Mouse (Mus musculus): ENCODE measurements around the gene Inf2. TPM values are rescaled to one million over a fixed set of nuclear protein-coding genes. Genes with fewer than 3 reads are reported as not detected.

Inf2 gene
- polyA plus RNA-seq (2012; rRNA removed) = 26.3 and 26.8 TPM in 2 replicates

GRCm38 (mm10) chr12:112588426-112589256, at the start of gene Inf2:
Inf2 (plus strand) TSS chr12:112588784.
- H3K4me1 ChIP-seq (replicated peaks; ENCODE audit: control insufficient read depth, insufficient read depth, low read length) = peaks cover 38% of the 10 kb centered on the region
- no peak for TF ChIP-seq POLR2A (IDR thresholded peaks at IDR 0.05; ENCODE audit: control insufficient read depth, extremely low read depth, insufficient read depth, low read length, poor library complexity)
- no peaks in the 10 kb centered on the region for H3K36me3 ChIP-seq (ENCODE audit: control insufficient read depth, insufficient read depth, low read length)
- H3K27ac ChIP-seq (ENCODE audit: control insufficient read depth, insufficient read depth, low read length) = no peak within 1 kb of the TSS
- DNase-seq = peak; percentile 83
- no peaks in the 10 kb centered on the region for H3K27me3 ChIP-seq (ENCODE audit: control insufficient read depth, insufficient read depth, low read length)
- WGBS = under 1% methylated on average over 56 of the region's 60 CpGs
- peak within 1 kb of the TSS; percentile 83 for H3K4me3 ChIP-seq (ENCODE audit: control insufficient read depth, insufficient read depth, low read length)

- Histone ChIP-seq H3K27me3 (ENCODE audit: control insufficient read depth, insufficient read depth, low read length) (no peaks in the 10 kb centered on the region), H3K4me1 (replicated peaks; ENCODE audit: control insufficient read depth, insufficient read depth, low read length) (no peaks in the 10 kb centered on the region), H3K36me3 (ENCODE audit: control insufficient read depth, insufficient read depth, low read length) (no peaks in the 10 kb centered on the region), H3K27ac (ENCODE audit: control insufficient read depth, insufficient read depth, low read length) (no peak overlapping the region), H3K4me3 (ENCODE audit: control insufficient read depth, insufficient read depth, low read length) (no peak overlapping the region)
- TF ChIP-seq POLR2A (IDR thresholded peaks at IDR 0.05; ENCODE audit: control insufficient read depth, extremely low read depth, insufficient read depth, low read length, poor library complexity) (no peak), CTCF (IDR thresholded peaks at IDR 0.05; ENCODE audit: borderline replicate concordance, control insufficient read depth, extremely low read depth, insufficient read depth, low read length, poor library complexity) (no peak)
- 86% methylated on average over 7 of the region's 7 CpGs for WGBS
- DNase-seq = no peak
Measured at GRCm38 (mm10) chr12:112539466-112539965, 49.1 kb upstream of the Inf2 start.

GRCm38 (mm10) chr12:112540321-112540720, 48.3 kb upstream of the Inf2 start:
- no peaks in the 10 kb centered on the region for H3K27me3 ChIP-seq (ENCODE audit: control insufficient read depth, insufficient read depth, low read length)
- H3K4me1 ChIP-seq (replicated peaks; ENCODE audit: control insufficient read depth, insufficient read depth, low read length) = no peaks in the 10 kb centered on the region
- WGBS = 94% methylated on average over 12 of the region's 12 CpGs
- no peak for DNase-seq
- no peaks in the 10 kb centered on the region for H3K36me3 ChIP-seq (ENCODE audit: control insufficient read depth, insufficient read depth, low read length)
- H3K4me3 ChIP-seq (ENCODE audit: control insufficient read depth, insufficient read depth, low read length) = no peak overlapping the region
- no peak overlapping the region for H3K27ac ChIP-seq (ENCODE audit: control insufficient read depth, insufficient read depth, low read length)
- TF ChIP-seq CTCF (IDR thresholded peaks at IDR 0.05; ENCODE audit: borderline replicate concordance, control insufficient read depth, extremely low read depth, insufficient read depth, low read length, poor library complexity) = no peak
- TF ChIP-seq POLR2A (IDR thresholded peaks at IDR 0.05; ENCODE audit: control insufficient read depth, extremely low read depth, insufficient read depth, low read length, poor library complexity) = no peak

GRCm38 (mm10) chr12:112541483-112542091, 47.0 kb upstream of the Inf2 start:
- no peaks in the 10 kb centered on the region for H3K36me3 ChIP-seq (ENCODE audit: control insufficient read depth, insufficient read depth, low read length)
- no peaks in the 10 kb centered on the region for H3K4me1 ChIP-seq (replicated peaks; ENCODE audit: control insufficient read depth, insufficient read depth, low read length)
- TF ChIP-seq CTCF (IDR thresholded peaks at IDR 0.05; ENCODE audit: borderline replicate concordance, control insufficient read depth, extremely low read depth, insufficient read depth, low read length, poor library complexity) (no peak), POLR2A (IDR thresholded peaks at IDR 0.05; ENCODE audit: control insufficient read depth, extremely low read depth, insufficient read depth, low read length, poor library complexity) (no peak)
- no peaks in the 10 kb centered on the region for H3K27me3 ChIP-seq (ENCODE audit: control insufficient read depth, insufficient read depth, low read length)
- no peak overlapping the region for H3K4me3 ChIP-seq (ENCODE audit: control insufficient read depth, insufficient read depth, low read length)
- DNase-seq = no peak
- 84% methylated on average over 8 of the region's 8 CpGs for WGBS
- no peak overlapping the region for H3K27ac ChIP-seq (ENCODE audit: control insufficient read depth, insufficient read depth, low read length)

- Histone ChIP-seq H3K27me3 (ENCODE audit: control insufficient read depth, insufficient read depth, low read length) (no peaks in the 10 kb centered on the region), H3K36me3 (ENCODE audit: control insufficient read depth, insufficient read depth, low read length) (no peaks in the 10 kb centered on the region), H3K4me1 (replicated peaks; ENCODE audit: control insufficient read depth, insufficient read depth, low read length) (no peaks in the 10 kb centered on the region), H3K4me3 (ENCODE audit: control insufficient read depth, insufficient read depth, low read length) (no peak overlapping the region), H3K27ac (ENCODE audit: control insufficient read depth, insufficient read depth, low read length) (no peak overlapping the region)
- no peak for DNase-seq
- WGBS = 80% methylated on average over 13 of the region's 13 CpGs
- no peak for TF ChIP-seq CTCF (IDR thresholded peaks at IDR 0.05; ENCODE audit: borderline replicate concordance, control insufficient read depth, extremely low read depth, insufficient read depth, low read length, poor library complexity)
- TF ChIP-seq POLR2A (IDR thresholded peaks at IDR 0.05; ENCODE audit: control insufficient read depth, extremely low read depth, insufficient read depth, low read length, poor library complexity) = no peak
Measured at GRCm38 (mm10) chr12:112542257-112542919, 46.2 kb upstream of the Inf2 start.

- H3K4me1 ChIP-seq (replicated peaks; ENCODE audit: control insufficient read depth, insufficient read depth, low read length) = no peaks in the 10 kb centered on the region
- DNase-seq = peak; percentile 75
- WGBS = 18% methylated on average over 11 of the region's 11 CpGs
- H3K27ac ChIP-seq (ENCODE audit: control insufficient read depth, insufficient read depth, low read length) = no peak overlapping the region
- H3K4me3 ChIP-seq (ENCODE audit: control insufficient read depth, insufficient read depth, low read length) = no peak overlapping the region
- H3K27me3 ChIP-seq (ENCODE audit: control insufficient read depth, insufficient read depth, low read length) = no peaks in the 10 kb centered on the region
- H3K36me3 ChIP-seq (ENCODE audit: control insufficient read depth, insufficient read depth, low read length) = no peaks in the 10 kb centered on the region
- TF ChIP-seq CTCF (IDR thresholded peaks at IDR 0.05; ENCODE audit: borderline replicate concordance, control insufficient read depth, extremely low read depth, insufficient read depth, low read length, poor library complexity) = peak; percentile 95
- TF ChIP-seq POLR2A (IDR thresholded peaks at IDR 0.05; ENCODE audit: control insufficient read depth, extremely low read depth, insufficient read depth, low read length, poor library complexity) = no peak
Measured at GRCm38 (mm10) chr12:112542920-112543300, 45.7 kb upstream of the Inf2 start.

Measured in thymus, adult 2 months (tissue).